Mouse (Mus musculus) hindbrain, embryonic 11.5 days (tissue): ENCODE data around the gene Ttc37. TPM values are rescaled to one million over a fixed set of nuclear protein-coding genes. Genes with fewer than 3 reads are reported as not detected.

Experiments used
- polyA plus RNA-seq: library from polyadenylated mRNA; unstranded; fragments of >200 nt; fragmentation: Nextera tagmentation; extraction: Ambion mirVana; gene quantifications from 2 replicates; pipeline ENCODE4 v1.2.1, GENCODE M21; 2014

Ttc37 gene
- polyA plus RNA-seq, 1 experiment from 2014 or later: 20.1 TPM

Other genes with a start within 250 kb of the Ttc37 start
- 55.2 and 64.5 TPM in 2 replicates for gene Rhobtb3, start 154.8 kb upstream of the Ttc37 start, polyA plus RNA-seq
- gene Spata9, start 131.6 kb upstream of the Ttc37 start, polyA plus RNA-seq: 0.97 and 1.0 TPM in 2 replicates
- gene Rfesd, start 80.0 kb upstream of the Ttc37 start, polyA plus RNA-seq: 18.0 and 19.4 TPM in 2 replicates
- gene Gpr150, start 41.7 kb upstream of the Ttc37 start, polyA plus RNA-seq: 0.37 and 0.39 TPM in 2 replicates
- gene Arsk, start 74 bp upstream of the Ttc37 start, polyA plus RNA-seq: 5.0 and 5.5 TPM in 2 replicates
- 2.1 and 2.3 TPM in 2 replicates for gene Fam81b, start 206.3 kb downstream of the Ttc37 start, polyA plus RNA-seq